Mouse (Mus musculus) thymus, adult 2 months (tissue): Measurements from ENCODE around the gene Acot5. TPM values are rescaled to one million over a fixed set of nuclear protein-coding genes. Genes with fewer than 3 reads are reported as not detected.

ENCODE experiments used
- DNase-seq: peaks from one replicate; pipeline ENCODE4 v3.0.0; 2021
- H3K27ac ChIP-seq: fragments of 200-500 bp; 2 replicates; pipeline ENCODE4 v1.5.1; 2012; ENCODE audit warnings: low read length, control low read depth; ENCODE audit not compliant: control insufficient read depth, insufficient read depth
- H3K27me3 ChIP-seq: fragments of 200-500 bp; 2 replicates; pipeline ENCODE4 v1.6.1; 2012; ENCODE audit warnings: mild to moderate bottlenecking, low read length, moderate library complexity, mixed read lengths; ENCODE audit not compliant: control insufficient read depth, insufficient read depth
- H3K36me3 ChIP-seq: fragments of 200-500 bp; 2 replicates; pipeline ENCODE4 v1.6.1; 2012; ENCODE audit warnings: mild to moderate bottlenecking, low read length, moderate library complexity; ENCODE audit not compliant: control insufficient read depth, insufficient read depth
- H3K4me1 ChIP-seq: fragments of 200-500 bp; replicated peaks from 2 replicates; pipeline ENCODE4 v1.6.1; 2012; ENCODE audit warnings: low read length; ENCODE audit not compliant: control insufficient read depth, insufficient read depth
- H3K4me3 ChIP-seq: fragments of 200-500 bp; 2 replicates; pipeline ENCODE4 v1.5.1; 2012; ENCODE audit warnings: mild to moderate bottlenecking, low read length, control low read depth, moderate library complexity; ENCODE audit not compliant: control insufficient read depth, insufficient read depth
- CTCF ChIP-seq: fragments of 200-500 bp; IDR thresholded peaks from 2 replicates; pipeline ENCODE4 v1.5.1; 2012; ENCODE audit warnings: mild to moderate bottlenecking, control low read depth, low read length, moderate library complexity, borderline replicate concordance; ENCODE audit not compliant: control insufficient read depth, poor library complexity, insufficient read depth; ENCODE audit errors: extremely low read depth
- POLR2A ChIP-seq: fragments of 200-500 bp; IDR thresholded peaks from 2 replicates; pipeline ENCODE4 v1.6.1; 2012; ENCODE audit warnings: mild to moderate bottlenecking, low read length, control low read depth, moderate library complexity; ENCODE audit not compliant: control insufficient read depth, poor library complexity, insufficient read depth; ENCODE audit errors: extremely low read depth
- WGBS: fragments of 180-500 bp; shearing (Covaris S2); methylation state at CpG from one replicate; pipeline ENCODE4 v1.1.7; 2018; 5-methylcytosine and 5-hydroxymethylcytosine counted together
- polyA plus RNA-seq: library from polyadenylated mRNA; depleted of rRNA; stranded (reverse); fragments of >200 nt; gene quantifications from 2 replicates; pipeline ENCODE4 v1.2.3, GENCODE M21; 2012

Gene Acot5
- polyA plus RNA-seq, 1 experiment = 1.1 TPM

DNA sequence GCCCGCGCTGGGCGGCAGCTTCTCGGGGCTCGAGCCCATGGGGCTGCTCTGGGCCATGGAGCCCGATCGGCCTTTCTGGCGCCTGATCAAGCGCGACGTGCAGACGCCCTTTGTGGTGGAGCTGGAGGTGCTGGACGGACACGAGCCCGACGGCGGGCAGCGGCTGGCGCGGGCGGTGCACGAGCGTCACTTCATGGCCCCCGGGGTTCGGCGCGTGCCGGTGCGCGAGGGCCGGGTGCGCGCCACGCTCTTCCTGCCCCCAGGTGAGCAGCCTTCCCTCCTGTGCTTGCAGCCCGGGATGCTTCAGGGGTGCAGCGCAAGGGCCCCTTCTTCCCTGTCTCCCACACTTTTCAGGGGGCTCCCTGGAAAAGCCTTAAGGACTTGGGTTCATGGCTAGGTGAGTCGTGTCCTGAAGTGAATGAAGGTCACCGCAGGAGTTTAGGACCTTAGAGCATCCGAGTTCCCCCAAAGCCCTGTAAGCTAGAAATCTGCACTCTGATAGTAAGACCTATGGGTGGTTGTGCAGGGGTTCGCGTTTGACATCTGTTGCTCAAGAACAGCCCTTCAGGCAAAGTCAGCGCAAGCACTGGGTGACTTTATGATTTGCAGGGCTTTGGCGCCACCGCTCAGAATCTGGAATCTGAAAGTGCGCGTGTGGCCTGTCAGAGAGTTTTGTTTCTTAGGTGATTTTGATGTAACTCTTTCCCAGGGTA lies 15.3 kb upstream of the Acot5 start:
- no peak overlapping the region for H3K27ac ChIP-seq
- DNase-seq = no peak
- H3K27me3 ChIP-seq = peaks cover 3% of the 10 kb centered on the region; the same call in 1 of the 2 replicates

DNA sequence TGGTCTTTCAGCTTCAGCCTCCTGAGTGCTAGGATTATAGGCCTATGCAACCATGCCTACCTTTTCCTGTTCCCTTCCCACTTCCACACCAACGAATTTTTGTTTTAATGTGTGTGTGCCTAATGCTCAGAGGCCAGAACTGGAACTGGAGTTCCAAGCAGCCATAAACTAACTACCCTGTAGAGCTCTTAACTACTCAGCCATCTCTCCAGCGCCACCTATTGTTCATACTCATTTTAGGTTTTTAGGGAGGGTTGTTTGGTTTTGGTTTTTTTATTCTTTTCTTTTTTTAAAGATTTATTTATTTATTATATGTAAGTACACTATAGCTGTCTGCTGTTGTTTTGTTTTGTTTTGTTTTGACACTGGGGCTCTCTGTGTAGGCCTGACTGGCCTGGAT lies 8.2 kb upstream of the Acot5 start:
- Histone ChIP-seq H3K36me3 (no peaks in the 10 kb centered on the region), H3K27me3 (no peaks in the 10 kb centered on the region), H3K4me1 (no peaks in the 10 kb centered on the region), H3K27ac (no peak overlapping the region), H3K4me3 (no peak overlapping the region)
- TF ChIP-seq CTCF (no peak), POLR2A (no peak)
- WGBS = 6% methylated on average over 2 of the region's 2 CpGs
- no peak for DNase-seq

More for the DNA sequence above, 15.3 kb upstream of the Acot5 start:
- 4% methylated on average over 43 of the region's 46 CpGs for WGBS
- H3K4me1 ChIP-seq = no peaks in the 10 kb centered on the region; the same call in 1 of the 2 replicates
- no peak overlapping the region for H3K4me3 ChIP-seq
- H3K36me3 ChIP-seq = no peaks in the 10 kb centered on the region
- TF ChIP-seq CTCF (no peak), POLR2A (no peak)

DNA sequence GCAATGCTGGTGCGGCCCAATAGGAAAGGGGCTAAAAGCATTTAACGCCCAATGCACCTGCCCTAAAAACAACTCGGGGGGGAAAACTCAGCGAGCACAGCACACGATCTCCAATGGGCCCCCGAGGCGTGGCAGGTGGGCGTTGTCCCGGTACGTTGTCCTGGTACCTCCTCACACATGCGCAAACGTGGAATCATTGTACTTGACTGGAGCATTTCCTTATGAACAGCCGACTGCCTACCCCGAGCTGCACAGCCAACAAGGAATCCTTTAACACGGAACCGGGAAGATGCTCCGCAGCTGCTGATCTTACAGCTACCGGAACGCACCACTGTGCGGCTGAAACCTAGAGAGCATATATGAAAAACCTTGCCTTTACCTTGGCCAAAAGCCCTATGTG lies 6.8 kb upstream of the Acot5 start:
- Histone ChIP-seq H3K36me3 (no peaks in the 10 kb centered on the region), H3K27me3 (no peaks in the 10 kb centered on the region), H3K27ac (no peak overlapping the region), H3K4me1 (peaks cover 9% of the 10 kb centered on the region), H3K4me3 (no peak overlapping the region)
- TF ChIP-seq POLR2A (no peak), CTCF (no peak)
- WGBS = 97% methylated on average over 20 of the region's 20 CpGs
- no peak for DNase-seq

DNA sequence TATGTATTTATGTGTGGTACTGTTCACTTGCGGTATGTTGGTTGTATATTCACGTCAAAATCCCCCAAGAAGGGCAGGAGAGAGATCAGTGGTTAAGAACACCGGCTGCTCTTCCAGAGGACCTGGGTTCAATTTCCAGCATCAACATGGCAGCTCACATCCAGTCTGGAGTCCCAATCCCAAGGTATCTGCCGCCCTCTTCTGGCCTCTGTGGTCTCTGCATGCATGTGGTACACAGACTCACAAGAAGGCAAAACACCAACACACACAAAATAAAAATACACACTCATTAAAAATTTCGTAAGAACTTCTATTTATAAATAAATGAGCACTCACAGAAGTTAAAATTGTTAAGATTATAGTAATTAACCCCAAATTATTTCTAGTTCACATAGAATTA lies 5.9 kb upstream of the Acot5 start:
- H3K27ac ChIP-seq = no peak overlapping the region
- H3K4me3 ChIP-seq = no peak overlapping the region
- no peaks in the 10 kb centered on the region for H3K36me3 ChIP-seq
- peaks cover 10% of the 10 kb centered on the region for H3K4me1 ChIP-seq
- H3K27me3 ChIP-seq = no peaks in the 10 kb centered on the region
- peak; percentile 18 for DNase-seq
- WGBS = 87% methylated on average over 5 of the region's 5 CpGs
- TF ChIP-seq CTCF (no peak), POLR2A (no peak)

DNA sequence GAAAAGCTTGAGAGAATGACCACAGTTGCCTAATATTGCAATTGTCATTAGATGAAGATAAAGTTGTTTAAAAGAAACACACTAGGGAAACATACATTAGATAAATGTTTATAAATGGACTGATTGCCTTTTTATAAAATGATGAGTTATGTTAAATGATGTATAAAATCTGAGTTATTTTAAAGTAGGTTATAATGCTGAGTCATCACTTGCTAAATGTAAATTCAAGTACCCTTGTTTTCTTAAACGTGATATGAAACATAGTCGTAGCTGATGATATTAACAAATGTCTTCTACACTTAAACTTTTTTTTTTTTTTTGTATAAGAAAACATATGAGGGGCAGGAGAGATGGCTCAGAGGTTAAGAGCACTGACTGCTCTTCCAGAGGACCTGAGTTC lies 5.3 kb upstream of the Acot5 start:
- peaks cover 10% of the 10 kb centered on the region for H3K4me1 ChIP-seq
- no peak for TF ChIP-seq POLR2A
- no peak for TF ChIP-seq CTCF
- no peaks in the 10 kb centered on the region for H3K36me3 ChIP-seq
- 85% methylated on average over 2 of the region's 2 CpGs for WGBS
- no peak for DNase-seq
- H3K27ac ChIP-seq = no peak overlapping the region
- H3K27me3 ChIP-seq = no peaks in the 10 kb centered on the region
- no peak overlapping the region for H3K4me3 ChIP-seq

DNA sequence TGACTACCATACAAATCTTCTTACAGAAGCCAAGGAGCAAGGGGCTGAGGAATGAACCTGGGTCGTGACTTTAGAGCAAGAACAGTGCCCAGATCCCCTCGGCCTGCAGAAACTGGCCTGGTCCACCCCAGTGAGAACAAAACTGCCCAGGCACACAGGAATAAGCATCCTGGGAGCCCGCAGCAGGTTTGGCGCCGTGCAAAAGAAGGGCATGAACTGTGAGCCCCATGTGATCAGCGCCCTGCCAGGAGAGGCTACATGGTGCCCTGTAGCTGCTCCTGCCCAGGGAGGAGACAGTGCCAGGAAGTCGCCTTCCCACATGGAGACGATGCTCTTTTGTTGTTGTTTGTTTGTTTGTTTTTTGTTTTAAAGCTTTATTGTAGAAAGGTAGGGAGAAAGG lies 4.5 kb upstream of the Acot5 start:
- Histone ChIP-seq H3K27me3 (no peaks in the 10 kb centered on the region; the same call in 1 of the 2 replicates), H3K36me3 (no peaks in the 10 kb centered on the region), H3K4me1 (peaks cover 14% of the 10 kb centered on the region), H3K27ac (no peak overlapping the region), H3K4me3 (no peak overlapping the region)
- WGBS = 88% methylated on average over 8 of the region's 8 CpGs
- TF ChIP-seq CTCF = no peak
- no peak for TF ChIP-seq POLR2A
- no peak for DNase-seq
